Mouse (Mus musculus): ENCODE measurements at regions not wholly inside any gene's neighbourhood (a gene's known extent, or its start where the extent isn't known, plus 50 kb on each side); places are given as distances from the start of the nearest gene placed in this dataset.

DNA sequence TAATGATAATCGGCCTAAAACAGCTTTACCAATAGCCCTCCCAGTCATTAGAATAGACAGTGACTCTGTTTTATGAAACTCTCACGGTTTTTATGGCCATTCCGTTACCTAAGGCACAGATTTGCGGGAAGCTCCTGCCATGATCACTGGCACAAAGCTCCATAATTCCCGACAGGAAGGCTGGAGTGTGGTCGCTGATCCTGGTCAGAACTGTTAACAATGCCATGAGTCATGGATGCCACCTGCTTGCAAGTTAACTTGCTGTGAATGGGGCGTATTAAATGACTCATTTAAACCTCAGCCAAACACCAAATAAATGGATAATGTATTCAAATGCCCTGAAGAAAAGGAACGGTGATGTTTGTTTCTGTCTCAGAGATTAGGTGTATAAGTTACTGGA, 559.9 kb upstream of the Map3k7 start:
- TF ChIP-seq CTCF (IDR thresholded peaks at IDR 0.05): no peak
- no peak for TF ChIP-seq EP300 (IDR thresholded peaks at IDR 0.05)

Measured in lung, postnatal 0 days (tissue).